Mouse (Mus musculus): ENCODE measurements around the gene Klf1. TPM values are rescaled to one million over a fixed set of nuclear protein-coding genes. Genes with fewer than 3 reads are reported as not detected.
A peak's percentile ranks its signal among the peaks of the same experiment; 100 is the strongest.

Gene Klf1
- polyA plus RNA-seq, 1 experiment: 0.10 TPM

GRCm38 (mm10) chr8:84893709-84894134 lies 8.0 kb upstream of the Klf1 start, which contains the start of gene Gcdh:
Gcdh (minus strand) TSS chr8:84893921.
- TF ChIP-seq REST (IDR thresholded peaks at IDR 0.05; ENCODE audit: insufficient read depth, insufficient read length) (no peak), TCF12 (IDR thresholded peaks at IDR 0.05; ENCODE audit: insufficient read depth, poor library complexity, severe bottlenecking) (no peak), SRF (IDR thresholded peaks at IDR 0.05; ENCODE audit: control insufficient read depth, insufficient read length, low read depth) (peak; percentile 25), MYOD1 (IDR thresholded peaks at IDR 0.05; ENCODE audit: control insufficient read depth in 1 of 3, insufficient read length in 2 of 3, low read depth in 2 of 3) (no peak), POLR2AphosphoS2 (IDR thresholded peaks at IDR 0.05; ENCODE audit: insufficient read length, low read depth) (no peak), E2F4 (IDR thresholded peaks at IDR 0.05; ENCODE audit: insufficient read depth) (no peak), CEBPB (IDR thresholded peaks at IDR 0.05; ENCODE audit: insufficient read depth, poor library complexity, severe bottlenecking) (peak; percentile 54; the same call in 1 of the 2 replicates), TCF3 (IDR thresholded peaks at IDR 0.05; ENCODE audit: insufficient read length, low read depth) (no peak), USF1 (IDR thresholded peaks at IDR 0.05; ENCODE audit: low read depth) (no peak), POLR2A (IDR thresholded peaks at IDR 0.05; ENCODE audit: insufficient read length, low read depth) (peak; percentile 33)

DNA sequence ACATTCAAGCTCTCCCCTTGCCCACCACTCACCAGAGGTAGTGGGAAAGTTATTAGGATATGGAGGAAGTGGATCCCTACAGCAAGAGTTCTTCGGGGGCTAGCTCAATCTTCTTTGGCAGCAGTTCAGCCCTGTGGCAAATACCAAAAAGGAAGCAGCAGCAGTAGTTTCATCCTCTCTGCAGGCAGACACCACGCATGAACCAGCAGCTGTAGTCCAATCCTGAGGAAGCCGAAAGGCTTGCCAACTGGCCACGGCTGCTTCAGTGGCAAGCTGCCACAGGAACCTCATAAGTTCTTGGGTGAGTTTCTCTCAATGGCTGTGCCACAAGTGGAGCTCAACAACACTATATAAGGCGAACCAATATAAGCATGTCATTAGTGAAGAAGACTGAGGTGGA lies 5.8 kb upstream of the Klf1 start:
- H3K27me3 ChIP-seq (ENCODE audit: control insufficient read depth, insufficient read depth, insufficient read length): no peaks in the 10 kb centered on the region
- TF ChIP-seq TCF12 (IDR thresholded peaks at IDR 0.05; ENCODE audit: insufficient read depth, poor library complexity, severe bottlenecking) (no peak), MAX (IDR thresholded peaks at IDR 0.05; ENCODE audit: low read depth) (no peak), POLR2AphosphoS2 (IDR thresholded peaks at IDR 0.05; ENCODE audit: insufficient read length, low read depth) (no peak), SRF (IDR thresholded peaks at IDR 0.05; ENCODE audit: control insufficient read depth, insufficient read length, low read depth) (peak; percentile 9), REST (IDR thresholded peaks at IDR 0.05; ENCODE audit: insufficient read depth, insufficient read length) (no peak), MYOG (IDR thresholded peaks at IDR 0.05; ENCODE audit: control insufficient read depth in 1 of 3, insufficient read depth in 1 of 3, insufficient read length in 2 of 3, low read depth in 2 of 3) (peak in 2 of 3 experiments; percentile 25 to 57), TCF3 (IDR thresholded peaks at IDR 0.05; ENCODE audit: insufficient read length, low read depth) (no peak), MYOD1 (IDR thresholded peaks at IDR 0.05; ENCODE audit: control insufficient read depth in 1 of 3, insufficient read length in 2 of 3, low read depth in 2 of 3) (peak in 2 of 3 experiments; percentile 5 to 8), USF1 (IDR thresholded peaks at IDR 0.05; ENCODE audit: low read depth) (no peak), POLR2A (IDR thresholded peaks at IDR 0.05; ENCODE audit: insufficient read length, low read depth) (no peak), E2F4 (IDR thresholded peaks at IDR 0.05; ENCODE audit: insufficient read depth) (no peak), CEBPB (IDR thresholded peaks at IDR 0.05; ENCODE audit: insufficient read depth, poor library complexity, severe bottlenecking) (no peak)
- H3K4me3 ChIP-seq: no peak overlapping the region
- H3K4me2 ChIP-seq (ENCODE audit: low read depth): no peak overlapping the region
- no peaks in the 10 kb centered on the region for H3K79me2 ChIP-seq (ENCODE audit: control insufficient read depth, insufficient read depth)
- no peaks in the 10 kb centered on the region for H3K36me3 ChIP-seq (ENCODE audit: control insufficient read depth, insufficient read depth)
- H3ac ChIP-seq (ENCODE audit: control insufficient read depth, insufficient read length): no peak overlapping the region

More at GRCm38 (mm10) chr8:84893709-84894134, 8.0 kb upstream of the Klf1 start, which contains the start of gene Gcdh:
- Histone ChIP-seq H3K36me3 (ENCODE audit: control insufficient read depth, insufficient read depth) (no peaks in the 10 kb centered on the region), H3K4me3 (peak within 1 kb of the TSS; percentile 31), H3K4me2 (ENCODE audit: low read depth) (peak within 1 kb of the TSS; percentile 96), H3K27me3 (ENCODE audit: control insufficient read depth, insufficient read depth, insufficient read length) (no peaks in the 10 kb centered on the region), H3ac (ENCODE audit: control insufficient read depth, insufficient read length) (peak within 1 kb of the TSS; percentile 3), H3K79me2 (ENCODE audit: control insufficient read depth, insufficient read depth) (no peaks in the 10 kb centered on the region)

DNA sequence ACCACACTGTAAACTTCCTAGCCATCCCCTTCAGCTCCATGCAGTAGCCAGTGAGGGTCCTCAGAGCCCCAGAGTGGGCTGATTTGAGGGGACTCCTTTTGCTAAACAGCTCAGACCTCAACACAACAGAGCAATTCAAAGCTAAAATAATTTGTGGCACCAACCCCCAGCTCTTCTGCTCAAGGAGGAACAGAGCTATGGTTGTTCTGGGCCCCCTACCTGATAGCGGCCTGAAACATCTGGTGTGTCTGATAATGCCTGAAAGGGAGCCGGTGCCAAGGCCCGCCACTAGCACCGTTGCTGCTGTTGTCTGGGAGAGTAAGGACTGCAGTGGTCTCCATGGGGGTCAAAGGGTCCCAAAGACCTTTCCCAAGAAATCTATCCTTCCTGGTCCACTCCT lies 657 bp upstream of the Klf1 start:
- TF ChIP-seq TCF12 (IDR thresholded peaks at IDR 0.05; ENCODE audit: insufficient read depth, poor library complexity, severe bottlenecking) (no peak), USF1 (IDR thresholded peaks at IDR 0.05; ENCODE audit: low read depth) (no peak), REST (IDR thresholded peaks at IDR 0.05; ENCODE audit: insufficient read depth, insufficient read length) (no peak), TCF3 (IDR thresholded peaks at IDR 0.05; ENCODE audit: insufficient read length, low read depth) (no peak), MYOD1 (IDR thresholded peaks at IDR 0.05; ENCODE audit: control insufficient read depth in 1 of 3, insufficient read length in 2 of 3, low read depth in 2 of 3) (no peak), POLR2A (IDR thresholded peaks at IDR 0.05; ENCODE audit: insufficient read length, low read depth) (no peak), MYOG (IDR thresholded peaks at IDR 0.05; ENCODE audit: control insufficient read depth in 1 of 3, insufficient read depth in 1 of 3, insufficient read length in 2 of 3, low read depth in 2 of 3) (no peak), SRF (IDR thresholded peaks at IDR 0.05; ENCODE audit: control insufficient read depth, insufficient read length, low read depth) (no peak), MAX (IDR thresholded peaks at IDR 0.05; ENCODE audit: low read depth) (no peak), E2F4 (IDR thresholded peaks at IDR 0.05; ENCODE audit: insufficient read depth) (no peak), CEBPB (IDR thresholded peaks at IDR 0.05; ENCODE audit: insufficient read depth, poor library complexity, severe bottlenecking) (no peak)
- Histone ChIP-seq H3K4me2 (ENCODE audit: low read depth) (no peak overlapping the region), H3K4me3 (no peak overlapping the region)

DNA sequence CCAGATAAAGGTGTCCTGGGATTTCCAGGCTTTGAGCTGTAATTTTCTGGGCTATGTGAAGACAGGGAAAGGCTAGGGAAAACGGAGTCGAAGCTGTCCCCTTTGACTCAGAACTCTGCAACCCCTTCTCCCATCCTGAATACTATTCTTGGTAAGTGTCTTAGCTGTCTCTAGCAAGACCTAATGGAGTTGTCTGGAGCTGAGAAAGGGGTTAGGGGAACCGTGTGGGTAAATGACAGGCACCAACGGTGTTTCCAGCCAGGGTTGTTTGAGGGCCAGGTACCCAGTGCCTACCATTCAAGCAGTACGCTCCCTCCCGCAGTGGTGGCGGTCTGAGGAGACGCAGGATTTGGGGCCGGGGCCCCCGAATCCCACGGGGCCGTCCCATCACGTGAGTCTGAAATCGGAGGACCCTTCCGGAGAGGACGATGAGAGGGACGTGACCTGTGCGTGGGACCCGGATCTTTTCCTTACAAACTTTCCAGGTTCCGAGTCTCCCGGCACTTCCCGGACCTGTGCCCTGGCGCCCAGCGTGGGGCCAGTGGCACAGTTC lies 715 bp downstream of the Klf1 start:
- no peaks in the 10 kb centered on the region for H3K36me3 ChIP-seq (ENCODE audit: control insufficient read depth, insufficient read depth)
- H3K4me3 ChIP-seq: peak overlapping the region; percentile 25
- TF ChIP-seq TCF12 (IDR thresholded peaks at IDR 0.05; ENCODE audit: insufficient read depth, poor library complexity, severe bottlenecking) (no peak), POLR2A (IDR thresholded peaks at IDR 0.05; ENCODE audit: insufficient read length, low read depth) (no peak), MYOG (IDR thresholded peaks at IDR 0.05; ENCODE audit: control insufficient read depth in 1 of 3, insufficient read depth in 1 of 3, insufficient read length in 2 of 3, low read depth in 2 of 3) (no peak), MYOD1 (IDR thresholded peaks at IDR 0.05; ENCODE audit: control insufficient read depth in 1 of 3, insufficient read length in 2 of 3, low read depth in 2 of 3) (no peak), E2F4 (IDR thresholded peaks at IDR 0.05; ENCODE audit: insufficient read depth) (no peak), SRF (IDR thresholded peaks at IDR 0.05; ENCODE audit: control insufficient read depth, insufficient read length, low read depth) (no peak), USF1 (IDR thresholded peaks at IDR 0.05; ENCODE audit: low read depth) (no peak), TCF3 (IDR thresholded peaks at IDR 0.05; ENCODE audit: insufficient read length, low read depth) (no peak), REST (IDR thresholded peaks at IDR 0.05; ENCODE audit: insufficient read depth, insufficient read length) (no peak)
- peak overlapping the region; percentile 13 for H3ac ChIP-seq (ENCODE audit: control insufficient read depth, insufficient read length)
- H3K27me3 ChIP-seq (ENCODE audit: control insufficient read depth, insufficient read depth, insufficient read length): no peaks in the 10 kb centered on the region
- H3K4me2 ChIP-seq (ENCODE audit: low read depth): peak overlapping the region; percentile 86
- no peaks in the 10 kb centered on the region for H3K79me2 ChIP-seq (ENCODE audit: control insufficient read depth, insufficient read depth)

More for the DNA sequence above, 657 bp upstream of the Klf1 start:
- Histone ChIP-seq H3K27me3 (ENCODE audit: control insufficient read depth, insufficient read depth, insufficient read length) (no peaks in the 10 kb centered on the region), H3ac (ENCODE audit: control insufficient read depth, insufficient read length) (no peak overlapping the region), H3K36me3 (ENCODE audit: control insufficient read depth, insufficient read depth) (no peaks in the 10 kb centered on the region), H3K79me2 (ENCODE audit: control insufficient read depth, insufficient read depth) (no peaks in the 10 kb centered on the region)
